Mouse (Mus musculus): Measurements from ENCODE around the gene Parp14.

DNA sequence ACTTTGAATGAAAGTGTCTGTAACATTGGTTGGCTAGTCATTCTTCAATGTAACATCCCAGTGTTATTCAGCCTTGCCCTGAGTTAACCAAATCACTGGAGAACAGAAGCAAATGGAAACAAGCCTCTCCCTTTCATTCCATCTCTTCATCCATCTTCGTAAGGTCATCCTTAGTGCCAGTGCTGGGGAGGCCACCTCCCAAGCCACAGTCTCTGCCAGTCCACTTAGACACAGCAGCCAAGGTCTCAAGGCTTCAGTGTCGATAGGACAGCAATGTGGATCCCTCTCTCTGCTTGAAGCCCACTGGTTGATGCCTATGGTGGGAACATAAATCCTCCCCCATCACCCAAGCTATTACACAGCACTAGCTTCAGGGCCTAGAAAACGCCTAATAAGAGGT lies 38.4 kb downstream of the Parp14 start:
- no peak for TF ChIP-seq CTCF (IDR thresholded peaks at IDR 0.05; ENCODE audit: low read depth)
- no peak for TF ChIP-seq EP300 (IDR thresholded peaks at IDR 0.05; ENCODE audit: low read depth)

All from liver, postnatal 0 days (tissue).